Mouse (Mus musculus): Measurements from ENCODE around the gene Klhdc1. TPM values are rescaled to one million over a fixed set of nuclear protein-coding genes. Genes with fewer than 3 reads are reported as not detected.
A peak's percentile ranks its signal among the peaks of the same experiment; 100 is the strongest.

Gene Klhdc1
- 1.8 TPM for polyA plus RNA-seq (2012; fragmentation: generic; extraction: Trizol)
- long read RNA-seq, experiment 1, partial matches to known transcripts = 0 of 3 reads
- long read RNA-seq, experiment 1, other reads (novel, unspliced or antisense) = 3 of 3 reads
- long read RNA-seq, experiment 2, transcript Klhdc1-201 (13 exons, 2,620 nt) = major isoform, 11 of 21 reads
- long read RNA-seq, experiment 2, partial matches to known transcripts = 2 of 21 reads
- long read RNA-seq, experiment 2, other reads (novel, unspliced or antisense) = 8 of 21 reads

DNA sequence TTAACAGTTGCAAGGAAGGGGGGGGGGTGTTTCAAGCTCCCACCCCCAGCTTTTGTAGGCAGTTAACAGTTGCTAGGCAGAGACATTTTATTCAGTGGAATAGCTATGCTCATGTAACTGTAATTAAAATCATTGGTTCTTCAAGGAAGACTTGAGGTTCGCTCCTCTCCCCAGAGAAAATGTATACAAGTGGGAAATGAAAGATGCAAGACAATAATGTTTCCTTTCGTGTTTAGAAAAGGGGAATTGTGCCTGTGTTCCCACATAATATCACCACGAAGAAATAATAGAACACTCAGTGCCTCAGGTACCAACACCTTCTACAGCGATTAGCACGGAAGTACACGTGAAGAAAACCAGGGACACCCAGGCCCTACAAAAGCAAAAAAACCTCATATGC lies at the start of gene Klhdc1:
Gene Klhdc1 (plus strand): TSS at position 301 of the 400 bp plus-strand sequence.
- no peaks in the 10 kb centered on the region for H3K27me3 ChIP-seq (ENCODE audit: control insufficient read depth, insufficient read depth, insufficient read length)
- TF ChIP-seq MAX (IDR thresholded peaks at IDR 0.05) (no peak), MYOD1 (IDR thresholded peaks at IDR 0.05; ENCODE audit: control insufficient read depth, insufficient read length, low read depth) (no peak)

DNA sequence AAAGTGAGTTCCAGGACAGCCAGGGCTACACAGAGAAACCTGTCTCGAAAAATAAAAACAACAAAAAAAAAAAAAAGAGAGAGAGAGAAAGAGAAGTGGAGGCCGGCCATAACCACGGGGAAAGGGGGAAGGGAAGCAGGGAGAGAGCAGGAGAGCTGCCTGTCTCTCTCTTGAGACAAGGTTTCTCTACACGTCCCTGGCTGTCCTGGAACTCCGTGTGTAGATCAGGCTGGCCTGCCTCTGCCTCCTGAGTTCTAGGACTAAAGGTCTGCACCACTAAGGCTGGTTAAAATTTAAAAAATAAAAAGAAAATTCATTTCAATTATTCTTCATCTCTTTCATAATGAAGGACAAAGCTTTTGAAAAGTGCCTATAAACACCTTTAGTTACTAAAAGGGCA lies 49.6 kb upstream of the Klhdc1 start:
- no peak overlapping the region for H3ac ChIP-seq (ENCODE audit: control insufficient read depth, insufficient read length, low read depth)
- no peak for TF ChIP-seq MAX (IDR thresholded peaks at IDR 0.05)
- no peak for TF ChIP-seq USF1 (IDR thresholded peaks at IDR 0.05; ENCODE audit: low read depth)
- TF ChIP-seq MYOD1 (IDR thresholded peaks at IDR 0.05; ENCODE audit: control insufficient read depth, insufficient read length, low read depth) = no peak
- TF ChIP-seq FOSL1 (IDR thresholded peaks at IDR 0.05; ENCODE audit: insufficient read depth, low read length, poor library complexity, severe bottlenecking) = no peak
- no peak for TF ChIP-seq MYOG (IDR thresholded peaks at IDR 0.05; ENCODE audit: control insufficient read depth, extremely low read depth, insufficient read length)
- TF ChIP-seq CTCF (IDR thresholded peaks at IDR 0.05; ENCODE audit: control insufficient read depth, insufficient read depth, insufficient read length) = no peak
- TF ChIP-seq CEBPB (IDR thresholded peaks at IDR 0.05; ENCODE audit: low read depth) = no peak
- peaks cover 55% of the 10 kb centered on the region for H3K79me3 ChIP-seq (ENCODE audit: low read depth)
- peaks cover 78% of the 10 kb centered on the region for H3K79me2 ChIP-seq (ENCODE audit: control insufficient read depth, insufficient read depth)
- H3K4me3 ChIP-seq (ENCODE audit: insufficient read depth, poor library complexity, severe bottlenecking) = no peak overlapping the region
- no peaks in the 10 kb centered on the region for H3K27me3 ChIP-seq (ENCODE audit: control insufficient read depth, insufficient read depth, insufficient read length)
- peaks cover 66% of the 10 kb centered on the region for H3K36me3 ChIP-seq (ENCODE audit: control insufficient read depth, insufficient read depth)

More for the DNA sequence above, at the start of gene Klhdc1:
- Histone ChIP-seq H3ac (ENCODE audit: control insufficient read depth, insufficient read length, low read depth) (peak within 1 kb of the TSS; percentile 83), H3K36me3 (ENCODE audit: control insufficient read depth, insufficient read depth) (no peaks in the 10 kb centered on the region), H3K79me3 (ENCODE audit: low read depth) (no peaks in the 10 kb centered on the region), H3K79me2 (ENCODE audit: control insufficient read depth, insufficient read depth) (no peaks in the 10 kb centered on the region), H3K4me3 (ENCODE audit: insufficient read depth, poor library complexity, severe bottlenecking) (peak within 1 kb of the TSS; percentile 57)

GRCm38 (mm10) chr12:69192637-69193036 lies 48.3 kb upstream of the Klhdc1 start:
- peaks cover 78% of the 10 kb centered on the region for H3K79me2 ChIP-seq (ENCODE audit: control insufficient read depth, insufficient read depth)
- H3K4me3 ChIP-seq (ENCODE audit: insufficient read depth, poor library complexity, severe bottlenecking) = no peak overlapping the region
- TF ChIP-seq USF1 (IDR thresholded peaks at IDR 0.05; ENCODE audit: low read depth) (no peak), MYOG (IDR thresholded peaks at IDR 0.05; ENCODE audit: control insufficient read depth, extremely low read depth, insufficient read length) (no peak), CEBPB (IDR thresholded peaks at IDR 0.05; ENCODE audit: low read depth) (no peak), MYOD1 (IDR thresholded peaks at IDR 0.05; ENCODE audit: control insufficient read depth, insufficient read length, low read depth) (no peak), FOSL1 (IDR thresholded peaks at IDR 0.05; ENCODE audit: insufficient read depth, low read length, poor library complexity, severe bottlenecking) (no peak), CTCF (IDR thresholded peaks at IDR 0.05; ENCODE audit: control insufficient read depth, insufficient read depth, insufficient read length) (no peak), MAX (IDR thresholded peaks at IDR 0.05) (no peak)
- H3K27me3 ChIP-seq (ENCODE audit: control insufficient read depth, insufficient read depth, insufficient read length) = no peaks in the 10 kb centered on the region
- H3ac ChIP-seq (ENCODE audit: control insufficient read depth, insufficient read length, low read depth) = no peak overlapping the region
- peaks cover 56% of the 10 kb centered on the region for H3K36me3 ChIP-seq (ENCODE audit: control insufficient read depth, insufficient read depth)
- peaks cover 49% of the 10 kb centered on the region for H3K79me3 ChIP-seq (ENCODE audit: low read depth)

GRCm38 (mm10) chr12:69196444-69197377 lies 44.3 kb upstream of the Klhdc1 start, which contains the start of gene Gm49383:
Gene Gm49383, minus strand, starts transcription at chr12:69197104.
- H3ac ChIP-seq (ENCODE audit: control insufficient read depth, insufficient read length, low read depth) = peak within 1 kb of the TSS; percentile 90
- H3K27me3 ChIP-seq (ENCODE audit: control insufficient read depth, insufficient read depth, insufficient read length) = no peaks in the 10 kb centered on the region
- peaks cover 52% of the 10 kb centered on the region for H3K36me3 ChIP-seq (ENCODE audit: control insufficient read depth, insufficient read depth)
- peaks cover 87% of the 10 kb centered on the region for H3K79me2 ChIP-seq (ENCODE audit: control insufficient read depth, insufficient read depth)
- peaks cover 63% of the 10 kb centered on the region for H3K79me3 ChIP-seq (ENCODE audit: low read depth)
- TF ChIP-seq FOSL1 (IDR thresholded peaks at IDR 0.05; ENCODE audit: insufficient read depth, low read length, poor library complexity, severe bottlenecking) (no peak), MYOD1 (IDR thresholded peaks at IDR 0.05; ENCODE audit: control insufficient read depth, insufficient read length, low read depth) (no peak), CTCF (IDR thresholded peaks at IDR 0.05; ENCODE audit: control insufficient read depth, insufficient read depth, insufficient read length) (no peak), MAX (IDR thresholded peaks at IDR 0.05) (no peak), CEBPB (IDR thresholded peaks at IDR 0.05; ENCODE audit: low read depth) (no peak), MYOG (IDR thresholded peaks at IDR 0.05; ENCODE audit: control insufficient read depth, extremely low read depth, insufficient read length) (no peak), USF1 (IDR thresholded peaks at IDR 0.05; ENCODE audit: low read depth) (no peak)
- H3K4me3 ChIP-seq (ENCODE audit: insufficient read depth, poor library complexity, severe bottlenecking) = peak within 1 kb of the TSS; percentile 89

- peaks cover 52% of the 10 kb centered on the region for H3K36me3 ChIP-seq (ENCODE audit: control insufficient read depth, insufficient read depth)
- H3ac ChIP-seq (ENCODE audit: control insufficient read depth, insufficient read length, low read depth) = peak overlapping the region; percentile 90
- peaks cover 60% of the 10 kb centered on the region for H3K79me3 ChIP-seq (ENCODE audit: low read depth)
- H3K79me2 ChIP-seq (ENCODE audit: control insufficient read depth, insufficient read depth) = peaks cover 85% of the 10 kb centered on the region
- TF ChIP-seq FOSL1 (IDR thresholded peaks at IDR 0.05; ENCODE audit: insufficient read depth, low read length, poor library complexity, severe bottlenecking) (no peak), MYOG (IDR thresholded peaks at IDR 0.05; ENCODE audit: control insufficient read depth, extremely low read depth, insufficient read length) (no peak), MYOD1 (IDR thresholded peaks at IDR 0.05; ENCODE audit: control insufficient read depth, insufficient read length, low read depth) (no peak), MAX (IDR thresholded peaks at IDR 0.05) (peak; percentile 52), CTCF (IDR thresholded peaks at IDR 0.05; ENCODE audit: control insufficient read depth, insufficient read depth, insufficient read length) (peak; percentile 5)
- no peaks in the 10 kb centered on the region for H3K27me3 ChIP-seq (ENCODE audit: control insufficient read depth, insufficient read depth, insufficient read length)
- peak overlapping the region; percentile 89 for H3K4me3 ChIP-seq (ENCODE audit: insufficient read depth, poor library complexity, severe bottlenecking)
Observed at GRCm38 (mm10) chr12:69197378-69198163, 43.4 kb upstream of the Klhdc1 start.
